18 mouse cellular contexts compared by ENCODE assay signal in genomic region chr15:96045561-96045960, GRCm38 (mm10).
"Had no signal": no experiment of that assay in that cellular context is flagged by ENCODE, and none has a peak within 500 bp of the region (broad histone marks: within the 10 kb centered on the region; RNA-seq: fewer than 3 reads in every experiment).

No protein-coding gene starts in this region.

- H3K9me3 ChIP-seq: midbrain, embryonic 10.5 days; midbrain, embryonic 12.5 days; neural tube, embryonic 13.5 days; neural tube, embryonic 15.5 days had no signal

- ATAC-seq: midbrain, embryonic 16.5 days had no signal

- H3K9ac ChIP-seq: lung, embryonic 14.5 days; midbrain, embryonic 12.5 days; neural tube, embryonic 13.5 days; neural tube, embryonic 15.5 days had no signal

- H3K4me3 ChIP-seq: midbrain, embryonic 10.5 days; midbrain, embryonic 12.5 days; myocyte; neural tube, embryonic 13.5 days; neural tube, embryonic 15.5 days had no signal

- H3K27me3 ChIP-seq: midbrain, embryonic 12.5 days; neural tube, embryonic 13.5 days; neural tube, embryonic 15.5 days had no signal

- H3K27ac ChIP-seq: midbrain, embryonic 10.5 days; midbrain, embryonic 12.5 days; neural tube, embryonic 13.5 days; neural tube, embryonic 15.5 days had no signal

- H3K36me3 ChIP-seq: midbrain, embryonic 10.5 days; midbrain, embryonic 12.5 days; neural tube, embryonic 13.5 days; neural tube, embryonic 15.5 days had no signal

- H3K4me2 ChIP-seq: lung, embryonic 14.5 days; midbrain, embryonic 12.5 days; neural tube, embryonic 13.5 days; neural tube, embryonic 15.5 days had no signal

- H3K4me1 ChIP-seq: midbrain, embryonic 10.5 days; midbrain, embryonic 12.5 days; neural tube, embryonic 13.5 days; neural tube, embryonic 15.5 days had no signal

- DNase-seq: lung, embryonic 14.5 days; lung, postnatal 10 days; lung, postnatal 4 days; midbrain, embryonic 14.5 days; retina, postnatal 1 day; right cerebral cortex, adult 18-20 months; right cerebral cortex, postnatal 25 days; right cerebral cortex, postnatal 4 days; spleen, adult 18-20 months; thymus, adult 18-20 months; thymus, postnatal 14 days; thymus, postnatal 36 days had no signal
